Mouse (Mus musculus): ENCODE data around the gene Il2rg. TPM values are rescaled to one million over a fixed set of nuclear protein-coding genes. Genes with fewer than 3 reads are reported as not detected.

Gene Il2rg
- polyA plus RNA-seq, 1 experiment from 2014 or later, result 4.3 TPM

GRCm38 (mm10) chrX:101245011-101245410 is 23.0 kb downstream of the Il2rg start:
- H3K4me3 ChIP-seq (ENCODE audit: low read depth, low read length), result no peak overlapping the region
- H3K4me2 ChIP-seq, result no peak overlapping the region
- H3K27ac ChIP-seq (ENCODE audit: low read depth, low read length), result no peak overlapping the region
- no peaks in the 10 kb centered on the region for H3K36me3 ChIP-seq (ENCODE audit: control insufficient read depth, insufficient read depth, low read length)
- H3K9ac ChIP-seq (ENCODE audit: low read length), result no peak overlapping the region
- H3K4me1 ChIP-seq (ENCODE audit: control insufficient read depth, insufficient read depth, low read length), result no peaks in the 10 kb centered on the region
- DNase-seq (ENCODE audit: low spot score, missing footprints) (no peak), ATAC-seq (ENCODE audit: low FRiP score) (no peak)
- H3K27me3 ChIP-seq (ENCODE audit: control insufficient read depth, insufficient read depth, low read length), result no peaks in the 10 kb centered on the region
- H3K9me3 ChIP-seq (ENCODE audit: control insufficient read depth, low read length), result no peaks in the 10 kb centered on the region
- WGBS, result 33% methylated on average over 1 of the region's 1 CpGs

- 19% methylated on average over 7 of the region's 7 CpGs for WGBS
- H3K27me3 ChIP-seq (ENCODE audit: control insufficient read depth, insufficient read depth, low read length), result peaks cover 7% of the 10 kb centered on the region
- ATAC-seq (ENCODE audit: low FRiP score), result no peak
- peak overlapping the region; percentile 24; the same call in 1 of the 2 replicates for H3K9ac ChIP-seq (ENCODE audit: low read length)
- H3K4me3 ChIP-seq (ENCODE audit: low read depth, low read length), result peak overlapping the region; percentile 44
- peaks cover 3% of the 10 kb centered on the region; the same call in 1 of the 2 replicates for H3K4me1 ChIP-seq (ENCODE audit: control insufficient read depth, insufficient read depth, low read length)
- H3K4me2 ChIP-seq, result peak overlapping the region; percentile 42
- H3K36me3 ChIP-seq (ENCODE audit: control insufficient read depth, insufficient read depth, low read length), result no peaks in the 10 kb centered on the region
- no peaks in the 10 kb centered on the region for H3K9me3 ChIP-seq (ENCODE audit: control insufficient read depth, low read length)
- DNase-seq (ENCODE audit: low spot score, missing footprints), result no peak
- no peak overlapping the region for H3K27ac ChIP-seq (ENCODE audit: low read depth, low read length)
These were observed 45.3 kb downstream of the Il2rg start for GRCm38 (mm10) chrX:101222796-101223162.

GRCm38 (mm10) chrX:101221834-101222795 is 45.9 kb downstream of the Il2rg start, which contains the start of gene Snx12:
Snx12 (minus strand) TSS chrX:101222563.
- Histone ChIP-seq H3K4me2 (peak within 1 kb of the TSS; percentile 53), H3K9me3 (ENCODE audit: control insufficient read depth, low read length) (no peaks in the 10 kb centered on the region), H3K27me3 (ENCODE audit: control insufficient read depth, insufficient read depth, low read length) (peaks cover 6% of the 10 kb centered on the region), H3K4me3 (ENCODE audit: low read depth, low read length) (peak within 1 kb of the TSS; percentile 44), H3K27ac (ENCODE audit: low read depth, low read length) (peak within 1 kb of the TSS; percentile 60), H3K9ac (ENCODE audit: low read length) (peak within 1 kb of the TSS; percentile 53), H3K36me3 (ENCODE audit: control insufficient read depth, insufficient read depth, low read length) (no peaks in the 10 kb centered on the region), H3K4me1 (ENCODE audit: control insufficient read depth, insufficient read depth, low read length) (peaks cover 3% of the 10 kb centered on the region; the same call in 1 of the 2 replicates)
- ATAC-seq (ENCODE audit: low FRiP score) (peak; percentile 98), DNase-seq (ENCODE audit: low spot score, missing footprints) (peak; percentile 99)
- WGBS, result 15% methylated on average over 55 of the region's 55 CpGs

Other genes with a start within 250 kb of the Il2rg start
- 0.06 and 0.11 TPM in 2 replicates for gene Tex11, start 208.6 kb downstream of the Il2rg start, polyA plus RNA-seq (2014; fragmentation: Nextera tagmentation; extraction: Ambion mirVana)
- gene Slc7a3, start 182.2 kb downstream of the Il2rg start, polyA plus RNA-seq (2014; fragmentation: Nextera tagmentation; extraction: Ambion mirVana), result 0.77 and 0.91 TPM in 2 replicates
- 61.5 and 66.6 TPM in 2 replicates for gene Snx12, start 45.7 kb downstream of the Il2rg start, polyA plus RNA-seq (2014; fragmentation: Nextera tagmentation; extraction: Ambion mirVana)
- 1.3 and 1.7 TPM in 2 replicates for gene Foxo4, start 13.7 kb downstream of the Il2rg start, polyA plus RNA-seq (2014; fragmentation: Nextera tagmentation; extraction: Ambion mirVana)
- not detected in 2 replicates for gene Gm614, start 4.3 kb downstream of the Il2rg start, polyA plus RNA-seq (2014; fragmentation: Nextera tagmentation; extraction: Ambion mirVana)
- gene Gm20489, start 768 bp upstream of the Il2rg start, polyA plus RNA-seq (2014; fragmentation: Nextera tagmentation; extraction: Ambion mirVana), result not detected in 2 replicates
- 37.9 and 39.5 TPM in 2 replicates for gene Med12, start 5.8 kb upstream of the Il2rg start, polyA plus RNA-seq (2014; fragmentation: Nextera tagmentation; extraction: Ambion mirVana)
- 21.7 and 24.2 TPM in 2 replicates for gene Nlgn3, start 30.9 kb upstream of the Il2rg start, polyA plus RNA-seq (2014; fragmentation: Nextera tagmentation; extraction: Ambion mirVana)
- gene Gjb1, start 108.1 kb upstream of the Il2rg start, polyA plus RNA-seq (2014; fragmentation: Nextera tagmentation; extraction: Ambion mirVana), result not detected in 2 replicates
- gene Zmym3, start 152.6 kb upstream of the Il2rg start, polyA plus RNA-seq (2014; fragmentation: Nextera tagmentation; extraction: Ambion mirVana), result 17.0 and 20.4 TPM in 2 replicates
- gene Nono, start 161.1 kb upstream of the Il2rg start, polyA plus RNA-seq (2014; fragmentation: Nextera tagmentation; extraction: Ambion mirVana), result 700 and 727 TPM in 2 replicates
- gene Itgb1bp2, start 180.8 kb upstream of the Il2rg start, polyA plus RNA-seq (2014; fragmentation: Nextera tagmentation; extraction: Ambion mirVana), result 1.1 and 1.9 TPM in 2 replicates

All from midbrain, embryonic 11.5 days (tissue).